Mouse (Mus musculus) embryo, embryonic 11.5 days (tissue): Measurements from ENCODE around the gene Cpeb3.
"Not testable (repeated sequence)": the region's sequence is repeated elsewhere in the genome, so short reads cannot be mapped to it uniquely, and the experiment has no call there.

ENCODE experiments used
- DNase-seq: peaks from one replicate; pipeline ENCODE4 v3.0.0-alpha.2; 2012; ENCODE audit warnings: low read depth, low spot score

Gene Cpeb3

DNA sequence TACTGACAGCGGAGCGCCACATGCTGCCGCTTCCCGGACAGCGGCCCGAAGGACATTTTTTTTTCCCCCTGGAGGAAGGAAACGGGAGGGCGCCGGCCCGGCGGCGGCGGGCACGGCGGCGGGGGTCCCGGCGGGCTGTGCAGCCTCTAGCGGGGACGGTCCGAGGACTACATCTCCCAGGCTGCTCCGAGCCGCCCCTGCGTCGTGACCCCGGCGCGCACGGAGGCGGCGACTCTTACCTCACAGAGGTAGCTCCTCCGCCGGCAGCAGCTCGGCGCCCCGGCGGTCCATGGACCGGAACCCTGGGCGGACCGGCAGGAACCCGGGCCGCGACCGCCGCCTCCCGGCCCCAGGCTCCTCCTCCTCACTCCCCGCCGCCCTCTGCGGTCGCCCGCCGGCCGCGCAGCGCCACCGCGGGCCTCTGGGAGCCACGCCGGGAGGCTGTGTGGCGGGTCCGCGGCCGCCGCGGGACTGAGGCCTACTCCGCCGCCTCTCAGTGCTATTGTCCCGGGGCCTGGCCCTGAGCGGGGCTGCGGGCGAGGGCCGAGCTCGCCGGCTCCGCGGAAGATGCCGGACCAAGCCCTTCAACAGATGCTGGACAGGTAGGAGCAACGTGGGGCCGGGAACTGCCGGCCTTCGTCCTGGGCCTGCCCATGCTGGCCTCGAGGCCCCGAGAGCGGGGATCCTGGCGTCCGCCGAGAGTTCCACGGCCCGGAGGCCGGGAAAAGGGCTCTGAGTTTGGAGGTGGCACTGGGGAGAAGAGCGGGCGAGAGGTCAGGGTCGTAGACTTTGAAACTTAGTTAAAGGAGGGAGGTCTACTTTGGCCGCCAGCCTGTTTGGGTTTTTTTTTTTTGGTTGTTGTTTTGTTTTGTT is 862 bp downstream of the Cpeb3 start, which contains the start of gene March5:
Gene March5 (plus strand): TSS at position 241 of the 873 bp plus-strand sequence.
- peak; percentile 78 for DNase-seq

- no peak for DNase-seq
These were observed 1.6 kb downstream of the Cpeb3 start for GRCm38 (mm10) chr19:37206641-37207302.

DNA sequence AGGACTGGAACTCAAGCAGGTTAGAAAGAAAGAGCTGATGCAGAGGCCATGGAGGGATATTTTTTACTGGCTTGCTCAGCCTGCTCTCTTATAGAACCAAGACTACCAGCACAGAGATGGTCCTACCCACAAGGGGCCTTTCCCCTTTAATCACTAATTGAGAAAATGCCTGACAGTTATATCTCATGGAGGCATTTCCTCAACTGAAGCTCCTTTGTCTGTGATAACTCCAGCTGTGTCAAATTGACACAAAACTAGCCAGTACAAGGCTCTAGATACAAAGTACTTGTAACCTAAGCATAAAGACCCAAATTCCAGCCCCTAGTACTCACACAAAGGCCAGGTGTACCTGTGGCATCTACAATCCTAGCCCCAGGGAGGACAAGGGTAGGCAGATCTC is 3.2 kb downstream of the Cpeb3 start:
- DNase-seq = not testable (repeated sequence)

DNA sequence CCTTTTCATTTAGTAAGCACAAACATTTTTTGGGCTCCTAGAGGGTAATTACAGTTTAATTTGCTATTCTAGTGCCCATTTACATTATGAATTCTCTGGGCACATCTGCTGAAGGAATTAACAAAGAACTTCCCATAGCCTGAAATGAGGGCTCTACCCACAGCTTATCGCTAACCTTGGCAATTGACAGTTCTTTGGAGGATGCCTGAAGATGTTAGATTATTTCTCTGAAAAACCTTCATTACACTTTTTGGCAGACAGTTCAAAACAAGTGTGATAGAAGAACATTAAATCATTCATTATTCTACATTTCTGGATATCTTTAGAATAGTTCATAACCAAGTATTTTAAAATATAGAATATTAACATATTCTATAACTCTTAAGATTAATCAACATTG is 5.0 kb downstream of the Cpeb3 start:
- no peak for DNase-seq

DNA sequence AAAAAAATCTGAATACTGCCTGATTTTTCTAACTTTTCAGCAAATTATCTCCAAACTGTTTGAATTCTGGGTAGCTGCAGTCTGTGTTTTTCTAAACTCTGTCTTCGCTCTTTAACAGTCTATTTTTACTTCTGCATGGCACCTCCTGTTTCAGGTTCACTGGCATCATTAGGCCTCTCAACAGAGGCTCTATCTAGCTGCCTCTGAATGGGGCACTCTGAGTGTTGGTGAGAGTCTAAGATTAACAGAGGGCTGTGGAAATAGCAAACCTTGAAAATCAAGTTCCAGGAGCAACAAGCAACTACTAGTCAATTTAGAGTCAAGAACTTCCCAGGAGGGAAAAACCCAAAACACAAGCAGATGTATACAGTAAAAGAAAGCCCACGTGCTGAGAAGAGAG is 8.5 kb downstream of the Cpeb3 start:
- DNase-seq = no peak

DNA sequence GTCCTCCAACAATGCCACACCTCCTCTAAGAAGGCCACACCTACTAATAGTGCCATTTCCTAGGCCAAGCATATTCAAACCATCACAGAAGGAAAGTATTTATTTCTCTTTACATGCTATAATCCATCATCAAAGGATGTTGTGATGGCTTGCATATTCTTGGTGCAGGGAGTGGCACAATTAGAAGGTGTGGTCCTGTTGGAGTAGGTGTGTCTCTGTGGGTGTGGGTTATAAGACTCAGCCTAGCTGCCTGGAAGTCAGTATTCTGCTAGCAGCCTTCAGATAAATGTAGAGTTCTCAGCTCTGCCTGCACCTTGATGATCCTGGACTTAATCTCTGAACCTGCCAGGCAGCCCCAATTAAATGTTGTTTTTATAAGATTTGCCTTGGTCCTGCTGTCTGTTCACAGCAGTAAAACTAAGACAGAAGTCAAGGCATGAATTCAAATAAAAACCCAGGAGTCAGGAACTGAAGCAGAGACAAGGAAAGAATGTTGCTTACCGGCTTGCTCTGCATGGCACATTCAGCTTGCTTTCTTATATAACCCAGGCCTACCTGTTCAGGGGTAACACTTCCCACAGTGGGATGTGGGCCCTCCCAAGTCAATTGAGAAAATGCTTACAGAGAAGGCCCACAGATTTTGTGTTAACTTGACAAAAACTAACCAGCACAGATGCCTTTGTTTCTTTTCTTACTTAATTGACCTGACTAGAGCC is 10.1 kb downstream of the Cpeb3 start:
- DNase-seq = no peak

- DNase-seq = no peak
These were observed 15.8 kb downstream of the Cpeb3 start for GRCm38 (mm10) chr19:37192475-37193058.

GRCm38 (mm10) chr19:37188366-37188948 is 19.9 kb downstream of the Cpeb3 start:
- DNase-seq = no peak

- DNase-seq = peak; percentile 48
These were observed 30.3 kb downstream of the Cpeb3 start for GRCm38 (mm10) chr19:37177819-37178708.

- no peak for DNase-seq
These were observed 31.4 kb downstream of the Cpeb3 start for GRCm38 (mm10) chr19:37176879-37177462.

DNA sequence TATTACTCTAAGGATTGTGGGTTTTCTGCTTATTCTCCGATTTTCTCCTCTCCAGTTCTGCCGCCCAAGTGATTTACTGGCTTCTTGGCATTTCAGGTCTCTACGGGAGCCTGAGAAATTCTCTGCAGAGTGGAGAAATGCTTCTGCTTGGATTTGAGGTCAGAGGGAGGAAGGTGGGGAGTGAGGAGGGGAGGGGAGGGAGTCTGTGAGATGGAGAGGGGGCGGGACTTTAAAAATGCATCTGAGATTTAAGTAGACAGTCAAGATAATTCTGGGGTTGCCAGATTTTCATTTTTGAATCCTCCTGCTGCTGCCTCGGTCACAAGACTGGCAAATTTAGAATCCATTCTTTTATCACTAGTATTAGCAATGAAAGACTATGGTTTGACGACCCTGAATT is 32.5 kb downstream of the Cpeb3 start:
- peak; percentile 19 for DNase-seq

GRCm38 (mm10) chr19:37175436-37175805 is 33.0 kb downstream of the Cpeb3 start:
- peak; percentile 13 for DNase-seq

GRCm38 (mm10) chr19:37174716-37175435 is 33.5 kb downstream of the Cpeb3 start:
- DNase-seq = peak; percentile 40

DNA sequence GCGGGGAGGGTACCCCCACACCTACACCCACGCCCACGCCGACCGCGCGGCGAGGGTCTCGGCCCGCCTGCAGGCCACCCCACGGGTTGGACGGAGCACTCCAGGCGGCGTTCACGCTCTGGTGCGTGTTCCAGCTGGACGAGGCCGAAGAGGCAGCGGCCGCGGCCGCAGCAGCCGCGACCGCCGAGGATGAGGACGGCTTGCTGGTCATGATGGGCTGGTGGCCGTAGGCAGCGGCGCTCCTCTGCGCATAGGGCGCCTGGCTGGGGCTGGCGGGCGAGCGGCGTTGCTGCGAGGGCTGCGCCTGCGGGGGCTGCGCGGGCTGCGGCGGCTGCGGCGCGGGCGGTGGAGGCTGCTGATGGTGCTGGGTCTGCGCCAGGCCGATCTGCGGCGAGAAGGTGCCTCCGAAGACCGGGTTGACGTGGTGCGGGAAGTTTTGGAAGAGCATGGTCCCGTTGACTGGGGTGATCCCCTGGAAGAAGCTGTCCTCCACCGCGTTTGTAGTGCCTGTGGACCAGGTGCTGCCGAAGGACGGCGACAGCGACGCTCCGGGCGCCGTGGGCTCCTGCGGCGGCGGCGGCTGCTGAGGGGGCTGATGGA is 34.2 kb downstream of the Cpeb3 start:
- peak; percentile 17 for DNase-seq

GRCm38 (mm10) chr19:37173331-37174115 is 34.9 kb downstream of the Cpeb3 start:
- no peak for DNase-seq

- DNase-seq = no peak
These were observed 35.8 kb downstream of the Cpeb3 start for GRCm38 (mm10) chr19:37172566-37173130.

GRCm38 (mm10) chr19:37172096-37172495 is 36.3 kb downstream of the Cpeb3 start:
- DNase-seq = no peak
